Mouse (Mus musculus): ENCODE data around the gene Sertad4. TPM values are rescaled to one million over a fixed set of nuclear protein-coding genes. Genes with fewer than 3 reads are reported as not detected.

Sertad4 gene
- polyA plus RNA-seq, 1 experiment from 2014 or later = 0.93 TPM

DNA sequence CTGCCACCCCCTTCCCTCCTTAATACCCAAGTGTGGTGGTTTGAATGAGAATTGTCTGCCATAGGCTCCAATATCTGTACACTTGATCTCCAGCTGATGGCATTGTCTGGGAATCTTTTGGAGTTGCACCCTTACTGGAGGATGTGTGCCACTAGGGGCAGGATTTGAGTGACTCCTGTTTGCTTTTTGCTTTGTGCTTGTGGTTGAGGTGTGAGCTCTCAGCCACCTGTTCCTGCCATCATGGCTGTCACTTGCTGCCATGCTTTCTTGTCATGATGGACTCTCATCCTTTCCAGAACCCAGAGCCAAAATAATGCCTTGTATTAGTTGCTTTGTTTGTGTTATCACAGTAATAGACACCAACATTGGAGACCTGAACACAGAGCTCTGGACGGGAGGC is 14.2 kb upstream of the Sertad4 start:
- WGBS (ENCODE audit: insufficient replicate concordance) = 60% methylated on average over 1 of the region's 1 CpGs
- no peaks in the 10 kb centered on the region for H3K36me3 ChIP-seq
- H3K4me2 ChIP-seq = no peak overlapping the region
- no peaks in the 10 kb centered on the region for H3K4me1 ChIP-seq (replicated peaks)
- H3K27ac ChIP-seq = no peak overlapping the region
- no peaks in the 10 kb centered on the region for H3K9me3 ChIP-seq (replicated peaks)
- DNase-seq (no peak), ATAC-seq (ENCODE audit: low read depth) (no peak)
- no peak overlapping the region for H3K4me3 ChIP-seq (replicated peaks)
- H3K27me3 ChIP-seq = no peaks in the 10 kb centered on the region; the same call in 1 of the 2 replicates
- H3K9ac ChIP-seq = no peak overlapping the region

DNA sequence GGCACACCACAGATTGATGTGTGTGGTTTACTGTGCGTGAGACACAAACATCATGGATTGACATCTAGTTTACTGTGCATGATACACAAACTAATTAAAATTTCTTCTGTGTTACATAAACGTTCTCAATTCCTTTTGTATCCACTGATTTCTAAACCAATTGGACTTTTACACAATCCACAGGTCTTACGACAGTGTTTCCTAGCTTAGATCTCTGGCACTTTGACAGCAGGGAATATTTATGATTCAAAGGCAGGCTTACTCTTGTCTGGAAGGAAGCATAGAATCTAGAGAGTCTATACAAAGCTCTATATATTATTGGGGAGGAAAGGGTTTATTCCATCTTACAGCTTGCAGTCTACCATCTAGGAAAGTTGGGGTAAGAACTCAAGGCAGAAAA is 8.9 kb upstream of the Sertad4 start:
- H3K4me3 ChIP-seq (replicated peaks) = no peak overlapping the region
- 56% methylated on average over 3 of the region's 3 CpGs for WGBS (ENCODE audit: insufficient replicate concordance)
- H3K4me2 ChIP-seq = no peak overlapping the region
- no peak for ATAC-seq (ENCODE audit: low read depth)
- H3K4me1 ChIP-seq (replicated peaks) = no peaks in the 10 kb centered on the region
- peaks cover 16% of the 10 kb centered on the region; the same call in 1 of the 2 replicates for H3K27me3 ChIP-seq
- DNase-seq = no peak
- H3K27ac ChIP-seq = no peak overlapping the region
- H3K9me3 ChIP-seq (replicated peaks) = no peaks in the 10 kb centered on the region
- H3K36me3 ChIP-seq = no peaks in the 10 kb centered on the region
- H3K9ac ChIP-seq = no peak overlapping the region

DNA sequence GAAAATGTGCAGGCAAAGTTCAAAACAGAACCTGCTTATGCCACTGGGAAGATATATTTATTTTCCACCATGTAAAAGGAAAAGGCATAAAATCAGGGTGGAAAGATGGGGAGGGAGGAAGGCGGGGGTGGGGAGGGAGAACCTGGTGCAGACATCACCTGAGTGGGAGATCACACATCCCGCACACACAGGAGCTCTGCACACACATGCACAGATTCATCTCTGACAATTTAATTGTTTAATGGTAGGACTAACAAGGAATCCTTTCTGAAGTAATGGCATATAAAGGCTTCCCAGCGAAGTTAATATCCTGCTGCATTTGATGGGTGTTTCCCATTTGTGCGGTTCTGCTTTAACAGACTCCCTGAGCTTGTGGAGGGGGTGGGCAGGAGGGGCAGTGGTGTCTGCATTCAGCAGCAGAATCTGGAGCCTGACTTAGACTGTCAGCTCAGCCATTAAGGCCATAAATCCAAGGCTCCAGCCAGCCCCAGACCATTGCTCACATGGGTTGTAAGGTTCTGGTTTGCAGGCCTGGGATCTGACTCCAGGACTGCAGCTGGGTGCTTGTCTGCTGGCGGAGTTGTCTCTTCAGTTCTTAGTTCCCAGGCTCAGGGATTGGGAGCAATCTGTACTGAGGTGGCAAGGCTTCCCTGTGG is 5.9 kb upstream of the Sertad4 start:
- H3K27ac ChIP-seq = no peak overlapping the region
- no peak for DNase-seq
- H3K27me3 ChIP-seq = peaks cover 47% of the 10 kb centered on the region
- no peak overlapping the region for H3K4me3 ChIP-seq (replicated peaks)
- H3K4me2 ChIP-seq = no peak overlapping the region
- H3K9ac ChIP-seq = no peak overlapping the region
- H3K9me3 ChIP-seq (replicated peaks) = no peaks in the 10 kb centered on the region
- WGBS (ENCODE audit: insufficient replicate concordance) = 64% methylated on average over 5 of the region's 5 CpGs
- no peaks in the 10 kb centered on the region for H3K4me1 ChIP-seq (replicated peaks)
- ATAC-seq (ENCODE audit: low read depth) = no peak
- no peaks in the 10 kb centered on the region for H3K36me3 ChIP-seq

DNA sequence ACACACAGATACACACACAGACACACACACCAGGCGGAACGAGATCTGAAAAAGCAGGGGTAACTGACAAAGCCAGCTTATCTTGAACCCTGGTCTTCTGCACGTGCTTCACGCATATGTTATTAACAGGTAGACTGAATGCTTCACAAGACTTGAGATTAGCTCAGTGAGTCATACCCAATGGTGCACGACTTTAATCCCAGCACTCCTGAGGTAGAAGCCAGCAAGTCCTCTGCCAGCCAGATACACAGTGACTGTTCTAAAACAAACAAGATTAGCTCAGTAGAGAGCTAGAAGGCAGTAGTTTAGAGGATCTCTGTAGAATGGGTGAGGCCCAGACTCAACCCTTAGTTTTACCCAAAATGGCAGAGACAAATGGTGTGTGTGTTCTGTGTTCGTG is 4.7 kb upstream of the Sertad4 start:
- no peak overlapping the region for H3K27ac ChIP-seq
- no peaks in the 10 kb centered on the region for H3K36me3 ChIP-seq
- no peak for ATAC-seq (ENCODE audit: low read depth)
- WGBS (ENCODE audit: insufficient replicate concordance) = 56% methylated on average over 6 of the region's 6 CpGs
- H3K4me2 ChIP-seq = no peak overlapping the region
- no peaks in the 10 kb centered on the region for H3K9me3 ChIP-seq (replicated peaks)
- DNase-seq = no peak
- H3K4me1 ChIP-seq (replicated peaks) = no peaks in the 10 kb centered on the region
- H3K9ac ChIP-seq = no peak overlapping the region
- H3K4me3 ChIP-seq (replicated peaks) = no peak overlapping the region
- peaks cover 58% of the 10 kb centered on the region for H3K27me3 ChIP-seq

DNA sequence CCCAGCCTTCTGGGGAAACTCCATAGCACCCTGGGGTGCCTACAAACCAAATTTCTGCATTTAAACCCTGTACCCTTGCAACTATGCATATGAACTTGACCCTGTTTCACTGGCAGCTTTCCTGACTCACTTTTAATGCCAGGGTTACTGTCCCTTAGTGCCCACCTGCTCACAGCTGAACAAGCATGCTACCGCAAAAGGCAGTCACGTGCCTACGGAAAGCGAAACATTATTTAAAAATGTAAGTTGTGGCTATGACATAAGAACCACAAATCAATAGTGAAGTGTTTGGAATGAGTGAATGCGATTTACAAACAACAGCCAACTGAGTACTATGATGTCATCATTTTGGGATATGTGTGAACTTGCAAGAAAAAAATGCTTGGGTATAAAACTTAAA is 2.0 kb upstream of the Sertad4 start:
- no peak overlapping the region for H3K9ac ChIP-seq
- no peak overlapping the region for H3K4me2 ChIP-seq
- no peak overlapping the region for H3K27ac ChIP-seq
- ATAC-seq (ENCODE audit: low read depth) (no peak), DNase-seq (no peak)
- no peaks in the 10 kb centered on the region for H3K36me3 ChIP-seq
- no peaks in the 10 kb centered on the region for H3K9me3 ChIP-seq (replicated peaks)
- no peak overlapping the region for H3K4me3 ChIP-seq (replicated peaks)
- H3K4me1 ChIP-seq (replicated peaks) = no peaks in the 10 kb centered on the region; the same call in 1 of the 2 replicates
- 79% methylated on average over 5 of the region's 5 CpGs for WGBS (ENCODE audit: insufficient replicate concordance)
- H3K27me3 ChIP-seq = peaks cover 80% of the 10 kb centered on the region

DNA sequence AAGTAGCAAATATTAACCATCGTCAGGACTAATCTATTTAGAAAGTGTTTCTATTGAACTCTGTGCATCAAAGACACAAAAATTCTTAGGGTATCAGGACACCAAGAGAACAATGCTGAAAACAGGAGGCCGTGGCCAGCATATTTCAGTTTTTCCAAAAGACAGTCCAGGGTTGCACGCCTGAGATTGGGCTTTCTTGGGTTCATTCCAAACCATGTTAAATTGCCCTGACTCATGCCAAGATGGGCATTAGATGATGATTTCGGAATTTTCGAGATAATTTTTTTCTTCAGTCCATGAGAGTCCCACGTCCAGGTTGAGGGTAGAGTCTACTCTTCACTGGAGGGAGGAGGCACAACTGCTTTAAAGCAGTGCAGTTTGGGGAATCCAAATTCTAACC is 1.4 kb upstream of the Sertad4 start:
- no peak for ATAC-seq (ENCODE audit: low read depth)
- Histone ChIP-seq H3K4me2 (no peak overlapping the region), H3K27ac (no peak overlapping the region), H3K27me3 (peaks cover 86% of the 10 kb centered on the region), H3K9me3 (replicated peaks) (no peaks in the 10 kb centered on the region), H3K4me1 (replicated peaks) (no peaks in the 10 kb centered on the region; the same call in 1 of the 2 replicates), H3K4me3 (replicated peaks) (no peak overlapping the region), H3K36me3 (no peaks in the 10 kb centered on the region), H3K9ac (no peak overlapping the region)
- DNase-seq = no peak
- WGBS (ENCODE audit: insufficient replicate concordance) = 54% methylated on average over 6 of the region's 6 CpGs

DNA sequence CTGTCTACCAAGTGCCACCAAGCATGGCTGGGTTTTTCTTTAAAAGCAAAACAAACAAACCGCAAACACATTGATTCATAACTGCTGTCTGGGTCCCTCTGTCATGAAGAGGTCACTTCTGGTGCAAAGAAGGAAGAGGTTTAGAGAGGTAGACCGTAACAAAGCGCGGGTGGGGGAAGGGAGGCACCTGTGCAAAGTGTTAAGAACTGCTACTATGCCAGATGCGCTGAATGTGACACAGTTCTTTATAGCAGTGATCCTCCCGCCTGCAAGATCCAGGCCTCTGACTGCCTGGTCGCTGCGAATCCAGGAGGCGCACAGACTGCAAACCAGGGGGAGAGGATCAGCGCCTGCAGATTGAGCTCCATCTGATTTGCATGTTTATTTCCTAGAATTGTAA is 855 bp upstream of the Sertad4 start:
- ATAC-seq (ENCODE audit: low read depth) (no peak), DNase-seq (no peak)
- WGBS (ENCODE audit: insufficient replicate concordance) = 15% methylated on average over 10 of the region's 10 CpGs
- Histone ChIP-seq H3K4me3 (replicated peaks) (no peak overlapping the region), H3K9ac (no peak overlapping the region), H3K9me3 (replicated peaks) (no peaks in the 10 kb centered on the region), H3K4me1 (replicated peaks) (no peaks in the 10 kb centered on the region; the same call in 1 of the 2 replicates), H3K27ac (no peak overlapping the region), H3K36me3 (no peaks in the 10 kb centered on the region), H3K4me2 (no peak overlapping the region), H3K27me3 (peaks cover 86% of the 10 kb centered on the region)

DNA sequence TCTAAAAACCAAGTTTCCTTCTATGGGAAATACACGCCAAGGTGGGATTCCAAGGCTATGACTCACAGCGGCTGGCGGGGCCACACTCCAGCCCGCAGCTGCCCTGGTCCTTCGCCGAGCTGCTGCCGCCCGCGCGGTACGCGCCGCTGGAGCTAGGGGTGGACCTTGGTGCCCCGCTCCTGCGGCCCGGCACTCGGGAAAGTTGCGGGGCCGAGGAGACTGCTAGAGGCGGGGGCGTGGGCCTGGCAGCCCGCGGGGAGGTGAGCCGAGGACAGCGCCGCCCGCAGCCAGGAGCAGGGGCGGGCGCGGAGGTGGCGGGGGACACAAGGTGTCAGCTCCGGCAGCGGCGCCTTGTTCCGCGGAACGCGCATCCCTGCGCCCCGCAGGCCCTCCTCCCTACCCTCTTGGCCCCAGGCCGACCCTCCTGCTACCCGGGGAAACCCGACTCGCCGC is 711 bp downstream of the Sertad4 start:
- H3K4me2 ChIP-seq = peak overlapping the region; percentile 67
- no peaks in the 10 kb centered on the region; the same call in 1 of the 2 replicates for H3K4me1 ChIP-seq (replicated peaks)
- no peak overlapping the region for H3K27ac ChIP-seq
- H3K9ac ChIP-seq = peak overlapping the region; percentile 45; the same call in 1 of the 2 replicates
- peaks cover 94% of the 10 kb centered on the region for H3K27me3 ChIP-seq
- ATAC-seq (ENCODE audit: low read depth) = no peak
- H3K36me3 ChIP-seq = no peaks in the 10 kb centered on the region
- H3K9me3 ChIP-seq (replicated peaks) = no peaks in the 10 kb centered on the region
- peak overlapping the region; percentile 60 for H3K4me3 ChIP-seq (replicated peaks)
- no peak for DNase-seq
- WGBS (ENCODE audit: insufficient replicate concordance) = 1% methylated on average over 45 of the region's 45 CpGs

DNA sequence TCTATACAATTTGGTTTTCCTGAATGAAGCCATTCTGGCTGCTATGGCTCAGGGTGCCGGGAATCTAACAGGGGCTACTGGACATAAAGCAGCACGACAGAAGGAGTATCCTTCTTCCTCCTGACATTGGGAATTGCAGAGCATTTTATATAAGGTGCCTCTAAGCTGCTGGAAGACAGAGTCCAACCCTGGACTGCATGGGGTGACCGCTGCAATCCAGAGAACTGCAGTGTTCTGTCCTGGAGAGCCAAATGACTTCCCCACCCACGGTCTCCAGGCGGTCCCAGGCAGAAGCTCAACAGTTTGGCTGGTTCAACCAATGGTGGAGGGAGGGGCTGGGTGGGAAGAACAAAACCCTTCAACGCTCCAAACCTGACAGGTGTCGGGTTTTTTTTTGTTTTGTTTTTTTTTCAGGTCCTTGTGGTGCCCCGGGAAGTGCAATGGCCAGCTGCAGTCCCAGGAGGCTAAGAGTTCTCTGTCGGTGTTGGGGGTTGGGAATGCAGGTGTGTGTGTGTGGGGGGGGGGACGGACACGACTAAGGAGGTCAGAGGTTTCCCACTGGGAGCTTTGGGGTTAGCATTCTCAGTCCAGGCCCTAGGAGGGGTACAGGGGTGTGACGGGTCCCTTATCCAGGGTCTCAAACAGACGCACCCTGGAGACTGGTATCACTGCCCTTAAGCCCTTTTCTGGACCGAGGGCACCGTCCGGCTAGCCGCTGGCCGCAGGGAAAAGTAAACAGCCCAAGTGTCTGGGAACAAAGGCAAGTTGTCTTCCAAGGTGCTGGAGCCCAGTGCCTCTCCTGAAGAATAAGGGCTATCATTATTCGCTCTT is 1.4 kb downstream of the Sertad4 start:
- Histone ChIP-seq H3K9me3 (replicated peaks) (no peaks in the 10 kb centered on the region), H3K27ac (no peak overlapping the region), H3K27me3 (peaks cover 97% of the 10 kb centered on the region), H3K9ac (no peak overlapping the region), H3K36me3 (no peaks in the 10 kb centered on the region), H3K4me3 (replicated peaks) (peak overlapping the region; percentile 60), H3K4me1 (replicated peaks) (no peaks in the 10 kb centered on the region; the same call in 1 of the 2 replicates), H3K4me2 (peak overlapping the region; percentile 67)
- 8% methylated on average over 19 of the region's 19 CpGs for WGBS (ENCODE audit: insufficient replicate concordance)
- DNase-seq (no peak), ATAC-seq (ENCODE audit: low read depth) (no peak)

DNA sequence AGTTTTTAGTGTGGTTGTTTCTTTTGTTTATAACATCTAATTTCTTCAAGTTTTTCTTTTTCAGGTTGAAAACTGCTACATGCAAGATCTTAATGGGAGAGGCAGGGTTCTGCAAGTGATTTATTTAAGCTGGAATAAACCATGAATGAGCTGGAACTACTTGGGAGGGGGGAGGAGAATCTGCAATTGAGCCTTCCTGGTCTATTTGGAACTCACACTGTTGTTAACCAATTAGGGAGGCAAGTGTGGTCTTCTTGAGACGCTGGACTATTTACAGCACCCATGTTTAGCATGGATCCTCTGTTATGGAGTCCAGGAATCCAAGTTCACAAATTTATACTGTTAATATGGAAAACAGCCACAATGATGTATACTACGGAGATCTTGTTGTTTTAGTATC is 2.1 kb downstream of the Sertad4 start:
- no peak for ATAC-seq (ENCODE audit: low read depth)
- H3K27me3 ChIP-seq = peaks cover 97% of the 10 kb centered on the region

DNA sequence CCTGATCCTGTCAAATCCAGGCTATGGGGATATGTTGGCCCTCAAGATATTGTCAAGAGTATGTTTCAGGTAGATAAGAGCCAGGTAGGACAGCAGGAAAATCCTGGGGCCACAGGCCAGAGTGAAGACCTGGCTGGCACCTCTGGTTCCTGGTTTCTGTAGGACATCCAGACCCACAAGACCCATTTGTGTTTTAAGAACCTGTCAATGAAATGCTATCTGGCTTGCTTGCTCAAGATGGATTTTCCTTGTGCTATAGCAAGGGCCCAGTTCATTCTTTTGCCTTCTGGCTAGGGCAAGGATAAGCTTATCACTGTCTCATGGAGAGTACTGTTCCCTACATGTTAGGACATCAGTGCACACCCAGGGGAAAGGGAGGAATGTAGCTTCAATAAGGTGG is 3.5 kb downstream of the Sertad4 start:
- Histone ChIP-seq H3K27me3 (peaks cover 93% of the 10 kb centered on the region), H3K4me3 (replicated peaks) (no peak overlapping the region), H3K9ac (no peak overlapping the region), H3K36me3 (no peaks in the 10 kb centered on the region), H3K27ac (no peak overlapping the region), H3K4me1 (replicated peaks) (no peaks in the 10 kb centered on the region; the same call in 1 of the 2 replicates), H3K9me3 (replicated peaks) (no peaks in the 10 kb centered on the region), H3K4me2 (no peak overlapping the region)
- ATAC-seq (ENCODE audit: low read depth) (no peak), DNase-seq (no peak)

More for the DNA sequence above, 2.1 kb downstream of the Sertad4 start:
- no peaks in the 10 kb centered on the region for H3K9me3 ChIP-seq (replicated peaks)
- no peak overlapping the region for H3K4me2 ChIP-seq
- H3K4me3 ChIP-seq (replicated peaks) = no peak overlapping the region
- H3K36me3 ChIP-seq = no peaks in the 10 kb centered on the region
- no peak overlapping the region for H3K27ac ChIP-seq
- DNase-seq = no peak
- 42% methylated on average over 2 of the region's 2 CpGs for WGBS (ENCODE audit: insufficient replicate concordance)
- H3K4me1 ChIP-seq (replicated peaks) = no peaks in the 10 kb centered on the region; the same call in 1 of the 2 replicates
- H3K9ac ChIP-seq = no peak overlapping the region
